19 mouse cellular contexts compared by ENCODE assay signal in the genomic region with DNA sequence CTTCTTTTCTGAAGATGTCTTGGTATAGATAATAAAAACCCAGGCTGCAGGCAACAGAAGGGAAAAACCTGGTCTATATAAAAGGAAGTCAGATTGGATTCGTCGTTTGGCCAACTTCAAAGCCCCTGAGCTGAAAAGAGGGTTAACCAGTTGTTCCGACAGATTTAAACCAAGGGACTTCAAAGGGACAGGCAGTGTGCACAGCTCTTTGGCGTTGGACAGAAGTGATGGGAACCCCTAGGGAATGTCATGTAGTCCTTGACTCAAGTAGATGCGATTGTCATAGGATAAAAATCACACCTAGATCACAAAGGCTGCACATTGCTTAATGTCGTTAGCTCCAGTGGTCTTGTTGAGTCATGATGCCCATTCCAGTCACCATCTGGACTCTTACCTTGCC.
"Had no signal": no experiment of that assay in that cellular context is flagged by ENCODE, and none has a peak within 500 bp of the region (broad histone marks: within the 10 kb centered on the region; RNA-seq: fewer than 3 reads in every experiment).

No protein-coding gene starts in this region.

- H3K4me2 ChIP-seq: liver, embryonic 11.5 days; liver, embryonic 13.5 days; liver, embryonic 15.5 days; lung, embryonic 15.5 days; neural tube, embryonic 12.5 days had no signal

- H3K36me3 ChIP-seq: liver, embryonic 13.5 days; liver, embryonic 15.5 days; lung, embryonic 15.5 days; neural tube, embryonic 12.5 days had no signal

- H3K27ac ChIP-seq: liver, embryonic 13.5 days; liver, embryonic 15.5 days; lung, embryonic 15.5 days; macrophage; neural tube, embryonic 12.5 days had no signal

- DNase-seq: liver, embryonic 13.5 days; liver, postnatal 0 days; lung, adult 2 months; lung, postnatal 14 days; lung, postnatal 36 days; right cerebral cortex, adult 18-20 months; right cerebral cortex, postnatal 25 days; right cerebral cortex, postnatal 4 days; spleen, adult 18-20 months; thymus, adult 18-20 months; thymus, postnatal 14 days; thymus, postnatal 36 days had no signal

- H3K9me3 ChIP-seq: liver, embryonic 13.5 days; liver, embryonic 15.5 days; lung, embryonic 15.5 days had no signal

- H3K27me3 ChIP-seq: liver, embryonic 13.5 days; liver, embryonic 15.5 days; lung, embryonic 15.5 days; neural tube, embryonic 12.5 days had no signal

- H3K4me1 ChIP-seq: neural tube, embryonic 12.5 days had no signal

- H3K9ac ChIP-seq: liver, embryonic 13.5 days; liver, embryonic 15.5 days; liver, postnatal 0 days; lung, embryonic 15.5 days; neural tube, embryonic 12.5 days had no signal

- H3K4me3 ChIP-seq: liver, embryonic 13.5 days; liver, embryonic 15.5 days; lung, embryonic 15.5 days; megakaryocyte, embryonic 14.5 days; neural tube, embryonic 12.5 days had no signal

- ATAC-seq: liver, postnatal 0 days; lung, postnatal 0 days had no signal
